Mouse (Mus musculus): ENCODE results near the gene Taar8c.
"Not testable (repeated sequence)": the region's sequence is repeated elsewhere in the genome, so short reads cannot be mapped to it uniquely, and the experiment has no call there.

The Taar8c gene

GRCm38 (mm10) chr10:24101812-24102211 lies at the start of gene Taar8c:
Gene Taar8c, minus strand, starts transcription at chr10:24101912.
- DNase-seq (ENCODE audit: low read depth, low spot score) = not testable (repeated sequence)

- no peak for DNase-seq (ENCODE audit: low read depth, low spot score)
Observed at GRCm38 (mm10) chr10:24150086-24150485, 48.4 kb upstream of the Taar8c start.

- DNase-seq (ENCODE audit: low read depth, low spot score) = peak; percentile 61
Observed at GRCm38 (mm10) chr10:24149135-24149781, 47.5 kb upstream of the Taar8c start, which contains the start of gene Stx7. Gene Stx7, plus strand, starts transcription at chr10:24149302.

- no peak for DNase-seq (ENCODE audit: low read depth, low spot score)
Observed at GRCm38 (mm10) chr10:24142735-24143134, 41.0 kb upstream of the Taar8c start.

- DNase-seq (ENCODE audit: low read depth, low spot score) = no peak
Observed at GRCm38 (mm10) chr10:24138623-24139261, 37.0 kb upstream of the Taar8c start.

- no peak for DNase-seq (ENCODE audit: low read depth, low spot score)
Observed at GRCm38 (mm10) chr10:24134071-24134645, 32.4 kb upstream of the Taar8c start.

GRCm38 (mm10) chr10:24133132-24133531 lies 31.4 kb upstream of the Taar8c start:
- DNase-seq (ENCODE audit: low read depth, low spot score) = no peak

- no peak for DNase-seq (ENCODE audit: low read depth, low spot score)
Observed at GRCm38 (mm10) chr10:24132273-24132672, 30.6 kb upstream of the Taar8c start.

GRCm38 (mm10) chr10:24131451-24132262 lies 29.9 kb upstream of the Taar8c start:
- no peak for DNase-seq (ENCODE audit: low read depth, low spot score)

GRCm38 (mm10) chr10:24111116-24111778 lies 9.5 kb upstream of the Taar8c start:
- DNase-seq (ENCODE audit: low read depth, low spot score) = no peak

- DNase-seq (ENCODE audit: low read depth, low spot score) = not testable (repeated sequence)
Observed at GRCm38 (mm10) chr10:24109434-24109833, 7.7 kb upstream of the Taar8c start, which contains the start of gene Taar9. Gene Taar9, minus strand, starts transcription at chr10:24109534.

- DNase-seq (ENCODE audit: low read depth, low spot score) = no peak
Observed at GRCm38 (mm10) chr10:24108236-24108635, 6.5 kb upstream of the Taar8c start.

GRCm38 (mm10) chr10:24107747-24108146 lies 6.0 kb upstream of the Taar8c start:
- no peak for DNase-seq (ENCODE audit: low read depth, low spot score)

GRCm38 (mm10) chr10:24103299-24103698 lies 1.6 kb upstream of the Taar8c start:
- not testable (repeated sequence) for DNase-seq (ENCODE audit: low read depth, low spot score)

- not testable (repeated sequence) for DNase-seq (ENCODE audit: low read depth, low spot score)
Observed at GRCm38 (mm10) chr10:24097010-24097409, 4.7 kb downstream of the Taar8c start.

GRCm38 (mm10) chr10:24092194-24092593 lies 9.5 kb downstream of the Taar8c start, which contains the start of gene Taar8b:
Gene Taar8b, minus strand, starts transcription at chr10:24092294.
- DNase-seq (ENCODE audit: low read depth, low spot score) = no peak

GRCm38 (mm10) chr10:24087168-24087567 lies 14.5 kb downstream of the Taar8c start:
- DNase-seq (ENCODE audit: low read depth, low spot score) = no peak

GRCm38 (mm10) chr10:24086555-24086954 lies 15.2 kb downstream of the Taar8c start:
- no peak for DNase-seq (ENCODE audit: low read depth, low spot score)

- DNase-seq (ENCODE audit: low read depth, low spot score) = no peak
Observed at GRCm38 (mm10) chr10:24085936-24086335, 15.8 kb downstream of the Taar8c start.

GRCm38 (mm10) chr10:24080166-24080565 lies 21.5 kb downstream of the Taar8c start:
- peak; percentile 14 for DNase-seq (ENCODE audit: low read depth, low spot score)

GRCm38 (mm10) chr10:24076200-24076599 lies 25.5 kb downstream of the Taar8c start, which contains the start of gene Taar8a:
Gene Taar8a, plus strand, starts transcription at chr10:24076500.
- not testable (repeated sequence) for DNase-seq (ENCODE audit: low read depth, low spot score)
